Comparison of ENCODE assay signal across 19 mouse cellular contexts in genomic region chr13:69598867-69599266, GRCm38 (mm10).
"Had no signal": no experiment of that assay in that cellular context is flagged by ENCODE, and none has a peak within 500 bp of the region (broad histone marks: within the 10 kb centered on the region; RNA-seq: fewer than 3 reads in every experiment).

No protein-coding gene starts in this region.

- H3K4me3 ChIP-seq: midbrain, embryonic 10.5 days; midbrain, embryonic 12.5 days; myocyte; neural tube, embryonic 13.5 days; neural tube, embryonic 15.5 days had no signal

- H3K9ac ChIP-seq: liver, embryonic 14.5 days; lung, embryonic 14.5 days; midbrain, embryonic 12.5 days; neural tube, embryonic 13.5 days; neural tube, embryonic 15.5 days had no signal

- H3K4me1 ChIP-seq: midbrain, embryonic 10.5 days; midbrain, embryonic 12.5 days; neural tube, embryonic 13.5 days; neural tube, embryonic 15.5 days had no signal

- DNase-seq: lung, adult 18-20 months; lung, embryonic 14.5 days; lung, postnatal 4 days; midbrain, embryonic 14.5 days; retina, postnatal 1 day; right cerebral cortex, adult 18-20 months; right cerebral cortex, postnatal 25 days; right cerebral cortex, postnatal 4 days; spleen, adult 18-20 months; thymus, adult 2 months; thymus, postnatal 25 days; thymus, postnatal 4 days had no signal

- H3K27ac ChIP-seq: liver, embryonic 14.5 days; midbrain, embryonic 10.5 days; midbrain, embryonic 12.5 days; neural tube, embryonic 13.5 days; neural tube, embryonic 15.5 days had no signal

- ATAC-seq: midbrain, embryonic 16.5 days had no signal

- H3K36me3 ChIP-seq: midbrain, embryonic 10.5 days; midbrain, embryonic 12.5 days; neural tube, embryonic 13.5 days; neural tube, embryonic 15.5 days had no signal

- H3K27me3 ChIP-seq: midbrain, embryonic 12.5 days; neural tube, embryonic 13.5 days; neural tube, embryonic 15.5 days had no signal

- H3K4me2 ChIP-seq: lung, embryonic 14.5 days; midbrain, embryonic 12.5 days; neural tube, embryonic 13.5 days; neural tube, embryonic 15.5 days had no signal

- H3K9me3 ChIP-seq: midbrain, embryonic 10.5 days; midbrain, embryonic 12.5 days; neural tube, embryonic 13.5 days; neural tube, embryonic 15.5 days had no signal
